ENCODE assay signal across 25 mouse cellular contexts in genomic region chr9:100022035-100022434, GRCm38 (mm10).
DNase-seq lines count a peak whose midpoint lies in the region; ATAC-seq and TF ChIP-seq lines count a peak whose summit lies in the region.
"Had no signal": no experiment of that assay in that cellular context is flagged by ENCODE, and none has a peak within 500 bp of the region (broad histone marks: within the 10 kb centered on the region; RNA-seq: fewer than 3 reads in every experiment).

No protein-coding gene starts in this region.

- H3K36me3 ChIP-seq in forebrain, embryonic 14.5 days (ENCODE audit: control insufficient read depth, insufficient read depth, low read length), result no peaks in the 10 kb centered on the region
- no peaks in the 10 kb centered on the region for H3K36me3 ChIP-seq in forebrain, embryonic 12.5 days (replicated peaks)
- H3K36me3 ChIP-seq in forebrain, postnatal 0 days (ENCODE audit: insufficient read depth), result no peaks in the 10 kb centered on the region
- H3K36me3 ChIP-seq in midbrain, embryonic 10.5 days, result no peaks in the 10 kb centered on the region
- H3K36me3 ChIP-seq: embryonic facial prominence, embryonic 12.5 days; embryonic facial prominence, embryonic 15.5 days; G1E; hindbrain, embryonic 12.5 days; hindbrain, embryonic 15.5 days had no signal

- H3K9ac ChIP-seq in forebrain, embryonic 14.5 days (ENCODE audit: low read length), result no peak overlapping the region
- no peak overlapping the region for H3K9ac ChIP-seq in forebrain, embryonic 12.5 days
- no peak overlapping the region for H3K9ac ChIP-seq in forebrain, postnatal 0 days
- H3K9ac ChIP-seq: embryonic facial prominence, embryonic 12.5 days; embryonic facial prominence, embryonic 15.5 days; hindbrain, embryonic 12.5 days; hindbrain, embryonic 15.5 days had no signal

- no peaks in the 10 kb centered on the region for H3K4me1 ChIP-seq in forebrain, embryonic 14.5 days (ENCODE audit: control insufficient read depth, insufficient read depth, low read length)
- no peaks in the 10 kb centered on the region for H3K4me1 ChIP-seq in forebrain, embryonic 12.5 days
- H3K4me1 ChIP-seq in forebrain, postnatal 0 days (ENCODE audit: insufficient read depth), result no peaks in the 10 kb centered on the region
- no peaks in the 10 kb centered on the region for H3K4me1 ChIP-seq in midbrain, embryonic 10.5 days
- H3K4me1 ChIP-seq: embryonic facial prominence, embryonic 12.5 days; embryonic facial prominence, embryonic 15.5 days; hindbrain, embryonic 12.5 days; hindbrain, embryonic 15.5 days had no signal

- no peak overlapping the region for H3K4me2 ChIP-seq in forebrain, embryonic 14.5 days (ENCODE audit: low read length)
- no peak overlapping the region for H3K4me2 ChIP-seq in forebrain, embryonic 12.5 days
- H3K4me2 ChIP-seq in forebrain, postnatal 0 days (ENCODE audit: low read depth), result no peak overlapping the region
- H3K4me2 ChIP-seq: embryonic facial prominence, embryonic 12.5 days; embryonic facial prominence, embryonic 15.5 days; heart, embryonic 11.5 days; hindbrain, embryonic 12.5 days; hindbrain, embryonic 15.5 days had no signal

- 73% methylated on average over 3 of the region's 3 CpGs for WGBS in forebrain, embryonic 14.5 days
- WGBS in forebrain, embryonic 12.5 days, result 79% methylated on average over 3 of the region's 3 CpGs
- 51% methylated on average over 3 of the region's 3 CpGs for WGBS in forebrain, postnatal 0 days
- 86% methylated on average over 3 of the region's 3 CpGs for whole genome bisulfite sequencing in midbrain, embryonic 10.5 days

- no peak; the same call in 1 of the 2 replicates for ATAC-seq in forebrain, embryonic 14.5 days
- ATAC-seq in forebrain, embryonic 12.5 days (ENCODE audit: low FRiP score), result no peak
- ATAC-seq in forebrain, postnatal 0 days, result peak; percentile 92
- ATAC-seq: intestine, postnatal 0 days; Patski had no signal

- peak; percentile 62 for DNase-seq in forebrain, embryonic 14.5 days (ENCODE audit: low spot score)
- peak; percentile 59 for DNase-seq in brain, embryonic 14.5 days (ENCODE audit: low read depth)
- peak; percentile 65 for DNase-seq in forebrain, postnatal 0 days
- DNase-seq in midbrain, embryonic 10.5 days (ENCODE audit: low spot score), result no peak
- no peak for DNase-seq in testis, postnatal 14 days (ENCODE audit: low spot score)
- DNase-seq: adrenal gland, postnatal 10 days; adrenal gland, postnatal 36 days; B cell, adult 2 months; cerebellum, adult 2 months; cerebellum, adult 9-11 months; cerebellum, postnatal 25 days; gastrocnemius, adult 2 months; gastrocnemius, postnatal 14 days; heart, adult 11 months; kidney, adult 2 months had no signal

- no peak for TF ChIP-seq CTCF in brain, embryonic 14.5 days (IDR thresholded peaks at IDR 0.05; ENCODE audit: borderline replicate concordance, extremely low read depth, insufficient read depth, insufficient read length)
- no peak for TF ChIP-seq CTCF in forebrain, postnatal 0 days (IDR thresholded peaks at IDR 0.05; ENCODE audit: low read depth)

- no peak for TF ChIP-seq POLR2A in brain, embryonic 14.5 days (IDR thresholded peaks at IDR 0.05; ENCODE audit: borderline replicate concordance, extremely low read depth, insufficient read depth, insufficient read length, poor library complexity, severe bottlenecking)

- H3K27me3 ChIP-seq in forebrain, embryonic 14.5 days (replicated peaks; ENCODE audit: control insufficient read depth, insufficient read depth, low read length), result no peaks in the 10 kb centered on the region
- no peaks in the 10 kb centered on the region; the same call in 1 of the 2 replicates for H3K27me3 ChIP-seq in forebrain, embryonic 12.5 days
- H3K27me3 ChIP-seq in forebrain, postnatal 0 days (ENCODE audit: insufficient read depth, low read length), result no peaks in the 10 kb centered on the region
- peaks cover 5% of the 10 kb centered on the region; the same call in 1 of the 2 replicates for H3K27me3 ChIP-seq in midbrain, embryonic 10.5 days (ENCODE audit: low read depth, poor library complexity, severe bottlenecking)
- H3K27me3 ChIP-seq: CH12.LX; embryonic facial prominence, embryonic 12.5 days; embryonic facial prominence, embryonic 15.5 days; hindbrain, embryonic 12.5 days; hindbrain, embryonic 15.5 days had no signal

- H3K27ac ChIP-seq in forebrain, embryonic 14.5 days (ENCODE audit: low read depth, low read length), result no peak overlapping the region
- no peak overlapping the region for H3K27ac ChIP-seq in forebrain, embryonic 12.5 days
- no peak overlapping the region for H3K27ac ChIP-seq in forebrain, postnatal 0 days (ENCODE audit: low read depth, low read length)
- no peak overlapping the region for H3K27ac ChIP-seq in midbrain, embryonic 10.5 days (replicated peaks)
- H3K27ac ChIP-seq: embryonic facial prominence, embryonic 12.5 days; embryonic facial prominence, embryonic 15.5 days; gastrocnemius, adult 2 months; hindbrain, embryonic 12.5 days; hindbrain, embryonic 15.5 days had no signal

- no peaks in the 10 kb centered on the region for H3K9me3 ChIP-seq in forebrain, embryonic 14.5 days (replicated peaks; ENCODE audit: control insufficient read depth, low read length)
- H3K9me3 ChIP-seq in forebrain, embryonic 12.5 days, result no peaks in the 10 kb centered on the region
- no peaks in the 10 kb centered on the region for H3K9me3 ChIP-seq in forebrain, postnatal 0 days (ENCODE audit: low read length)
- H3K9me3 ChIP-seq in midbrain, embryonic 10.5 days (replicated peaks), result no peaks in the 10 kb centered on the region
- H3K9me3 ChIP-seq: embryonic facial prominence, embryonic 12.5 days; embryonic facial prominence, embryonic 15.5 days; hindbrain, embryonic 12.5 days; hindbrain, embryonic 15.5 days had no signal

- H3K4me3 ChIP-seq in forebrain, embryonic 14.5 days (ENCODE audit: low read depth, low read length), result no peak overlapping the region
- H3K4me3 ChIP-seq in forebrain, embryonic 12.5 days (replicated peaks), result no peak overlapping the region
- no peak overlapping the region for H3K4me3 ChIP-seq in forebrain, postnatal 0 days (ENCODE audit: low read depth, low read length)
- H3K4me3 ChIP-seq in midbrain, embryonic 10.5 days, result no peak overlapping the region
- H3K4me3 ChIP-seq: embryonic facial prominence, embryonic 12.5 days; embryonic facial prominence, embryonic 15.5 days; gastrocnemius, adult 2 months; hindbrain, embryonic 12.5 days; hindbrain, embryonic 15.5 days had no signal

Comparison
In these comparisons a context has a peak if more than half of its experiments do, and no peak if none do; other contexts are left out.
1. DNase-seq: peak in forebrain, embryonic 14.5 days (single experiment), brain, embryonic 14.5 days (single experiment) and forebrain, postnatal 0 days (single experiment); none in midbrain, embryonic 10.5 days (single experiment) and testis, postnatal 14 days (single experiment).